Mouse (Mus musculus) cerebellum, adult 11-12 months (tissue): ENCODE data around the gene Anks1.

Experiments
- DNase-seq: peaks from one replicate; pipeline ENCODE4 v3.0.0; 2022

Anks1 gene

DNA sequence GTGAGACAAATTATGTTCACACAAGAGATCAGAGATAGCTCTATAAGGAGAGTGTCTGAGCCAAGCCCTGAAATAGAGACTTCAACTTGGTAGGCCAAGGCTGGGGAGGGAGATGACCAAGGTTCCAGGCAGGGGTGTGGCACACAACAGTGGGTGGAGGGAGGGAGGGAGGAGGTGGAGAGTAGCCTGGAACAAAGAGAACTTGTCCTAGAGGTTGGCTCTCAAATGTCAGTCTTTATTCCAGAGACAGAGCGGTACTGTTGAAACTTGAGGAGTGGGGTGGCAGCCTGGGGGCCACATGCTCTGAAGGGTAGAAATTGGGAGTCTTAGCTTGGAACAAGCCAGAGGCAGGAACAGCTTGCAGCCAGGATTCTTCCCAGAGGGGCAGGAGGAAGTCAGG is 91.7 kb downstream of the Anks1 start:
- no peak for DNase-seq

DNA sequence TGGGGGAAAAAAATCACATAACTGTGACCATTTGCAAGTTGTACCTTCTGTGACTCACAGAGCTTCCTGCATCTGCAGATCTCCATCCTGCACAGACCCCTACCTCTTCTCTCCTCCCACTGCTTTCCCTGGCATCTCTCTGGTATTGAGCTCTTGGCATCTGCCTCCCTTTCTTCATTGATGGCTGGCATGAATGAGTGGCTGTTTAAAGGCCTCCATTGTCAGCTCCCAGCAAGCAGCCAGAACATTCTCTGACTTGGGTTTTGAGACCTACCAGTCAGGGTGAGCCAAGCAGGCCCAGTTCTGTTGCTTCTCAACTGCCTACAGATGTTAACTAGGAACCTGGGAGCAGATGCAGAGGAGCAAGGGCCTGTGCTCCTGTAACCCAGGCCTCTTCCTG is 96.3 kb downstream of the Anks1 start:
- no peak for DNase-seq

DNA sequence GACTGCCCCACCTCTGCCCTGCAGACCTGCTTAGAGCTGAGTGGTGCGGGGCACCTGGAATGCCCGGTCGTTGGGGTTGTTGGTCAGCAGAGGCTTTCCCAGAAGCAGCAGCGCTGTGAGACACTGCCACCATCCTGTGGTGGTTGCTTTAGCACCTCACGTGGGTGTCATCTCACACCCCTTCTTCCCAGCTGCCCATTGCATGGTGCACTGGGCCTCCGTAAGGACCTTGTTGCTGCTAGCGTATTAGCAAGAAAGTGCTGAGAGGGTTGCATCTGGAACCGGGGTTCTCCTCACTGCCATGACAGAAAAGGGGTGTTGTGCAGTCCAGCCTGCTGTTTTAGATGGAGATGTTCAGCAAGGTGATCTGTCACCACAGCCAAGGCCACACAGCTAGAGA is 97.1 kb downstream of the Anks1 start:
- no peak for DNase-seq

DNA sequence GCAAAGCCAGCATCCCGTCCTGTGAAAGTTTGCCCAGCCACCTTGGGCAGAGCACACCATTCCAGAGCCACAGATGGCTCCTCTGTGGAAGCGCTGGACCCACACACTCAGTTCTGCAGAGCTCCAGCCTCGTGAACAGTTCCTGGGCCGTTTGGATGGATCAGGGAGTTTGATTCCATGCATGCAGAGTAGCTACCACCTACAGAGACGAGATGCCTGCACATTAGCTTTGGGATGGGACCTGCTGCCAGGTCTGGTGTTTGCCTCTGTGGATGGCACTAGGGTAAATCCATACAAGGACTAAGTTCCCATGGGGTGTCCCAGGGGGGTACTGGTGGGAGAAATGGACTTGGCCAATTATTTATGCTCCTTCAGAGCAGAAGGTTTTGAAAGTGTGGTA is 97.5 kb downstream of the Anks1 start:
- DNase-seq: no peak

DNA sequence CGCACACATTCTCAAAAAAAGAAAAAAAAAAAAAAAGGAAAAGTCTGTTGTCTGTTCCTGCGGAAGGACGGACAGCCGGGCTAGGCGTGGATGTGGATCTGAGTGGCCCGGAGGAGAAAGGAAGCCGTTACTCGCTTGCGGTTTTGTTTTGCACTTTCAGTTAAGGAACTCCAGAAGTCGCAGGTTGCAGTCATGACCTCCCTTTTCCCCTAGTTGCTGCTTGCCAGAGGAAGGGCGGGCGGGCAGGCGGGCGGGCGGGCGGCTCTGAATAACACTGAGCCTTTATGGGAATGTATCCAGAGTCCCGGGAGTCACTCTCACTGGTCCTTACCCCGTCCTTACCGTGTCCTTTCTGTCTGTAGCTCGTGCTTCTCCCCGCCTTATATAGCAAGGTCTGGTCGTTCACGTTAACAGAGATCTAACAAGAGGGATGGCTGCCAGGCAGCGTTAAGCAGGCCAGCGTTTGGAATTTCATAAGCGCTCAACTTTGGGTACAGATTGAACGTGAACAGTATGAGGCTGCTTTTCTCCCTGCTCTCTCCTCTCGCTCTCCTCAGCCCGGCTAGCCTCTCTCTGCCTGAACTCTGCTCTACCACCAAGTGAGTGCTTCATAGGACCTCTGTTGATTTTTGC is 98.2 kb downstream of the Anks1 start:
- no peak for DNase-seq

DNA sequence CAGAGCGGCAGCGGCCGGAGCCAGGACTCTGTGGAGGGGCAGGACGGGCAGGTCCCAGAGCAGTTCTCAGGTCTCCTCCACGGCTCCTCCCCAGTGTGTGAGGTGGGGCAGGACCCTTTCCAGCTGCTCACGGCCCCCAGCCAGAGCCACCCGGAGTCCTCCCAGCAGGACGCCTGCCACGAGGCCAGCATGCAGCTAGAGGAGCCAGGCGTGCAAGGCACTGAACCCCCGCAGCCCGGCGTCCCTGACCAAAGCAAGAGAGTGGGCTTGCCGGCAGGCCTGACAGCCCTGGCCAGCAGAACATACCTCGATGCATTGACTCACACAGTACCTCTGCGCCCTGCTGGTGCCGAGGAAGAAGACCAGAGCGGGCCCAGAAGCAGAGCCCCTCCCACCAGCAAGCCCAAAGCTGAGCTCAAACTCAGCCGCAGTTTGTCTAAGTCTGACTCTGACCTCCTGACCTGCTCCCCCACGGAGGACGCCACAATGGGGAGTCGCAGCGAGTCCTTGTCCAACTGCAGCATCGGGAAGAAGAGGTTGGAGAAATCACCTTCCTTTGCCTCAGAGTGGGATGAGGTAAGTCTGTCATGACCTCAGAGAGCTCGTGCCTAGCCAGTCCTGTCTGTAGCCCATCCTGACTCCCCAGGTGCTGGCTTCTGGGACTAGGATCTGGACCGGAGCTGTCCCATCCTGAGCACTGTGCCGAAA is 98.9 kb downstream of the Anks1 start:
- DNase-seq: no peak

DNA sequence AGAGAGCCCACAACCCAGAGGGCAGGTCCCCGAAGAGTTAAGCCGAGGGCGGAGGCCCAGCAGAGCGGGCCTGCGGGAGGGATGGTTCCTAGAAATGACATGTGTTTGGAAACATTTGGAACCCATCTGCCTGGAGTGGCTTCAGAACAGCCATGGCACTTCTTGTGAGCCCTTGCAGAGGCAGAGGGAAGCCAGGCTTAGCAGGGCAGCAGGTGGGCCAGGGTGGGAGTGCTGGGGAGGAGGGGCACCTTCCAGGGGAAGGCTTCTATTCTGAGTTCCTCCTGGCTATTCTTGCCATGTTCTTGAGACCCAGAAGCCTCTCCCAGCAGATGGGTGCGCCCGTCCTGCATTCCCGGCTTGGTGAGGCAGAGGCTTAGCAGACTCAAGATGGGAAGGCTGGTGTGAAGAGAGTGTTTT is 99.5 kb downstream of the Anks1 start:
- no peak for DNase-seq

DNA sequence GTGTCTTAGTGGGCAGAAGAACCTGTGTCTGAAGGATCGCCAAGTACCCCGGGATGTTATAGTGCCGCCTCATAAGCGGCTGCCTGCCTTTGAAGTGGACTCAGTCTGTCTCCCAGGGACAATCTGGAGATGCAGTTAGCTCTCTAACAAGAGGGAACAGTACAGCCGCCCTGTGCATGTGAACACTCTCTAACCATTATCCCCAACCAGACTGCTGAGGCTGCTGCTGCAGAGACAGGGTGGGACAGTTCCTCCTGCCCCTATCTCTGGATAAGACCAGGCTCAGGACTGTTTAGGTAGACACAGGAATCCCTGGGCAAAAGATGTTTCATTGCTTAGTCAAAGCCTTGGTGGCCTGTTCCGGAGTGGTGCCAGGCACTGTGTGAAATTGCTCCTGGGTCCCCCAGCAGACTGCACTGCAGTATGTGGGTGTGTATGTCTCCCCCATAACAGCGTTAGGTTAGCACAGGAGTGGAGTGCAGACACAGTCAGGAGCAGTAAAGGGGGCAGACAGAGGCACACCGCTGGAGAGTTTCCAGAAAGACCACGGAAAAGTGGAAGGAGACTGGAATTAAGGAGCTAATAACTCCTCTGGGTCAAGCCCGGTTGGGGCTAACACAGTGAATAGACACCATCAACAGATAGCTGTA is 100.1 kb downstream of the Anks1 start:
- no peak for DNase-seq

DNA sequence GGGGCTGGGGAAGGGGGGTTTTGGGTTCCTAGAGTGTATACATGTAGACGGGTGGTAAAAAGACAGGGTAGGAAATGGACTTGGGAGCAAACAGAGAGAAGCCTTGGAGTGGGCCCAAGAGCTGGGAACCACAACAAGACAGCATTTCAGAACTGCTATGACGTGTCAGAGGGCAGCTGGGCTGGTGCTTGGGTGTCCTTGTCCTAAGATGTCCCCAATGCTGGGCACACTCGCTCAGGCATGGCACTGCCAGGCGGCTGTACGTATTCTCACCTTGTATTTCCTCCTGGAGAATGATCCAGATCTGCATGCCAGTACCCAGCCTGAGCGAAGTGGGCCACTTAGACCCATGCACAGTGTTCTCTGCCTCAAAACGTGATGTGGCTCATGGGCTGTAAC is 100.6 kb downstream of the Anks1 start:
- DNase-seq: no peak

DNA sequence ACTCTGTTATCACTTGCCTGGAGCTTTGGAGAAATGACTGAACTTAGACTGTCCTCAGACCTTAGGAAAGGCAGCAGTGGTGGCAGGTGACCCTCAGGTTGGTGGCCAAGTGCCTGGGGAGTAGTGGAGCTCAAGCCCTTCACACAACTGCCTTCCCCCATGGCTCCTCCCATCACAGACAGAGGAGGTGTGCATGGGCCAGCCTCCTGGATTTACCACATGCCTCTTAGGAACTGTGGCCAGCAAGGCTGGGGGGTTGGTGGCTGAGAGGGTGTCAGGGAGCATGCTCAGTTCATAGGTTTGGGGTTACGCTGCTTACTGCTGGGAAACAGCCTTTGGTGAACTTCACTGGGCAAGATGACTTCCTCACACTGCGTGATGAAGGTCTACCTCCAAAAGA is 101.8 kb downstream of the Anks1 start:
- no peak for DNase-seq

DNA sequence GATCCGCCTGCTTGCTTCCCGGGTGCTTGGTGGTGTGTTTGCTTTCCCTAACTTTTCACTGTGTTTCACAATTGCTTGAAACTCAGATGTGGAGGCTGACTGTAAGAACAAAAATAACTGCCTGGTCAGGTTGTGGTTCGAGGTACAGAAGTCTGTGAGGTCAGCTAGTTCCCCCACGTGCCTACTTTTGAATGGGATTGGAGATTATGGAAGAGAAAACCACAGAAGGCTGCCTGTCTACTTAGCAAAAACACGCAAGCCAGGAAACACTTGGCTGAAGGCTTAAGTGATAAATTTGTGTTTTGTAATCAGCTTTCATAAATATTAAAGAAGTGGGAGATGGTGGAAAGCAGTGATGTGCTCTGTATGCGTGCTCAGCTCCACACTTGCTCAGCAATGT is 103.7 kb downstream of the Anks1 start:
- DNase-seq: no peak

DNA sequence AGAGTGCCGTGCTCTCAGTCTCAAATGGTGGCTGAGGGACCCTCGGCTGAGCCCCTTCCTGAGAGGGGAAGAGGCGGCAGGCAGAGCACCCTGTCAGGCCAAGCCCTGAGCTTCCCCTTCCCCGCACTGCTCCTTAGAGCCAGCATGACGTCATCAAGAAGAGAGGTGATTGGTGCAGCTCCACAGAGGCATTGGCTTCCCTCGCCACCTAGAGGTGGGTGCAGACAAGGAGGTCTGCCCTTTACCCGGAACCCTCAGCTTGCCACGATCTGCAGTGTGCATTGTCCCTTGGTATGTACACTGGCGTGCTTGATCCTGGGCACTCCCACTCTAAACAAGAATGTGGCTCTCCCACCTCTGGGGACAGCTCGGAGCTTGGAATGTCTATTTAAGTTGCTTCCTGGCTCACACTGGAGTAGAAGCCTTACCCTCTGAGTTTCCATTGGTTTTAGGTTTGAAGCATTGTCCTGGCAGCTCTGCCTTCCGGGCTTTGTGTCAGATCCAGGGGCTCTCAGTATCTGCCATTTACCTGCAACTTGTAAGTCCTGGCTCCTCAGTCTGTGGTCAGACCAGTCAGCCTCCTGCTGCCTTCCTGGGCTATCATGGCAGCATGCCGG is 104.3 kb downstream of the Anks1 start:
- no peak for DNase-seq

DNA sequence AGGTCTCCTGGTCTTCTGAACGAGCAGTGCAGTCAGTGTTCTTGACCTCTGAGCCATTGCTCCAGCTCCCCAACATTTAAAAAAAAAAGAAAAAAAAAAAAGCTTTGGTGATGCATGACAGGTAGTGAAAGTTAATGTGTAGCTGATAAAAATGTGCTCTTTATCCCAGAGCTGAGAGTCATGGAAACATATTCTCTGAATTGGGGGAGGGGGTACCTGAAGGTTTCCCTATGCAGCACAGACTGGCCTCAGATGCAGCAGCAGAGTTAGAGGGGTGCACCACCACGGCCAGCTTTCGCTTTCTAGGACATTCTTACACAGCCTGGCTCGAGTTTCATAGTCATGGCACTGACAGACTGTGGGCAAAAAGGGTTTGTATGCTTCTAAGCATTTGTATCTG is 105.3 kb downstream of the Anks1 start:
- no peak for DNase-seq

DNA sequence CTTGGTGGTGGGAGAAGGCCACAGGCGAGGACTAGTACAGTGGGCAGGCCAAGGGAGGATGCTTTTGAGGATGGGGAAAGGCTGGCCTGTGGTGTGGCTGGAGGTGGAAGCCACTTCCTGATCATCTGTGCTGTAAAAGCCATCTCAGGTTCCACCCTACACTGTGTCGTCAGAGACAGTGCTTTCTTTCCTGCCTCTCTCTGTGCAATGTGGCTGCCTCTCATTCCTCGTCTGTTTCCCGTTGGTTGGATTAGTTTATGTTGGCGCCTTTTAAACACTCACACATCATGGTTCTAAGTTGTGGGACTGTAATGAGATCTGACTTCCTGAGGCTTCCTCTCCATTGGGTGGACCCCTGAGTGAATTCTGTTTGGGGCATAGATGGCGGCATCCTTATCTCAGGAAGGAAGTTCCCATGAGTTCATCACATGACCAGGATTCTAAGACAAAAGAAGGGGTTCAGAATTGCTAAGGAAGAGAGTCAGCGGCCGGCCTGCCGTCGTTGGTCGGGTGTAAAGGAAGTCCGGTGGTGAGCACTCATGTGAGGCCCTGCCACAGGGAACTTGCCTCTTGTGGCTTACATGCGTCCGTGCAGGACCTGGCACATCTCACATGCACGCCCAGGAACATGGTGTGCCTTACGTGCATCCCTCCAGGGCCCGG is 106.1 kb downstream of the Anks1 start:
- DNase-seq: no peak

DNA sequence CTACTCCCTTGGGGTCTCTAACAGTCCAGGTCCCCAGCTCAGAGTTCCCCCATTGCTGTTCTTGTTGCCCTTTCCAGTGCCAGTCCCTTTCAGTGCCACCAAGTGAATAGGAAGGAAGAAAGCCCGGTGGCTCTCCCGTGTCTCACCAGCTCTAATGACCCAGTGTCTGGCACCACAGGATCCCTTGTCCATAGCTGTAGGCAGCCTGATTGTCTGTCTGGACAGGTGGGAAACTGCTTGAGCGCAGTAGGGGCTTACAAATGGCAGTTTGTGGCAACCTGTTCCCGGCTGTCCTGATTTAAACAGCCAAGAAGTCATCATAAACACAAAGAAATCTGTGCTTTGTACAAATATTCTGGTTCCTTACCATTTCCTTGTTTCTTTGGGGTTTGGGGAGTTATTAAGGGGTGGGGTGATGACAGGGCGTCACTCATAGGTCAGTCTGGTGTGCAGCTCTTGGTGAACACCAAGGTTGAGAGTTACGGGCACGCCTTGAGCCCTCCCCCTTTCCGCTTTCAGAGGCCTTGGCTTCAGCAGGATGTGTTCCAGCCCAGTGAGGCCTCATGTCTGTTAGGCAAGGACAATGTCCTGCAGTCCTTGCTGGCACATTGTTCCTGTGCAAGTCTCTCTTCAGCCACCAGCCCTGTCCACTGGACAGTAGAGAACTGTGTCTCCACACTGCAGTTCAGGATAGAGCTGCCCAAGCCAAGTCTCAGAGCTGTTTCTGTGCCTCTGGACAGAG is 107.1 kb downstream of the Anks1 start:
- DNase-seq: peak; percentile 78

DNA sequence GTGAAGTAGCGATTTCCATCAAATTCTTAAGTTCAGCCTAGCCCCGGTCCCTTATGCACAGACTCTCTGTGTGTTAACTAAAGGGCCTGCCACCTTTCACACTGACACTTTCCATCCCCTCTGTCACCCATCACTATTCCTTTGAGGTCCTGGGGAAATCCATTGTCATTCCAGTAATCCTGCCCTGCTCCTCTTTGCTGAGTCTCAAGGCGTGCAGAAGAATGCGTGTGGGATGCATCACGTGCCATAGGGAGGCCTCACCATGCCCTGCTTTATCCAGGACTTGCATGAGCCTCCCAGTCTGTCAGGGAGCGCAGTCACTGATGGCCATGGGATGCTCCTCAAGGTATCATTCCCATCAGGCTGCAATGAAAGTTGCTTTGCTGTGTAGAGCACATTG is 109.2 kb downstream of the Anks1 start:
- DNase-seq: no peak

DNA sequence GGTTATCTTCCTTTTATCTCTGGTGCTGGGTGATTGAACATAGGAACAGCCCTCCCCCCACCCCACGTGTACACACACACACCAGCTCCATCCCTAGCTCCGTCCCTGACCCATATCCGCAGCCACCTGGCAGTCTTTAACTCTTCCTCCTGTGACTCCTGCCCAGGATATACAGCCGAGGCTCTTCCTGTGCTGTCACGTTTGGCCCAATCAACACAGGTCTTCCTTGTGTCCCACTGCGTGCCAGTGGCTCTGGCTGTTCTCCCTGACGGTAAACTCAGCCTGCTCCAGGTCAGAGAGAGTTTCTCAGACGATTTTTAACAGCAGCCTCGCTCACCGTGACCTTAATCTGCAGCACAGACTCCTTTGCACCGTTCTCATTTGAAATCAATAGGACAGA is 109.7 kb downstream of the Anks1 start:
- DNase-seq: peak; percentile 63

DNA sequence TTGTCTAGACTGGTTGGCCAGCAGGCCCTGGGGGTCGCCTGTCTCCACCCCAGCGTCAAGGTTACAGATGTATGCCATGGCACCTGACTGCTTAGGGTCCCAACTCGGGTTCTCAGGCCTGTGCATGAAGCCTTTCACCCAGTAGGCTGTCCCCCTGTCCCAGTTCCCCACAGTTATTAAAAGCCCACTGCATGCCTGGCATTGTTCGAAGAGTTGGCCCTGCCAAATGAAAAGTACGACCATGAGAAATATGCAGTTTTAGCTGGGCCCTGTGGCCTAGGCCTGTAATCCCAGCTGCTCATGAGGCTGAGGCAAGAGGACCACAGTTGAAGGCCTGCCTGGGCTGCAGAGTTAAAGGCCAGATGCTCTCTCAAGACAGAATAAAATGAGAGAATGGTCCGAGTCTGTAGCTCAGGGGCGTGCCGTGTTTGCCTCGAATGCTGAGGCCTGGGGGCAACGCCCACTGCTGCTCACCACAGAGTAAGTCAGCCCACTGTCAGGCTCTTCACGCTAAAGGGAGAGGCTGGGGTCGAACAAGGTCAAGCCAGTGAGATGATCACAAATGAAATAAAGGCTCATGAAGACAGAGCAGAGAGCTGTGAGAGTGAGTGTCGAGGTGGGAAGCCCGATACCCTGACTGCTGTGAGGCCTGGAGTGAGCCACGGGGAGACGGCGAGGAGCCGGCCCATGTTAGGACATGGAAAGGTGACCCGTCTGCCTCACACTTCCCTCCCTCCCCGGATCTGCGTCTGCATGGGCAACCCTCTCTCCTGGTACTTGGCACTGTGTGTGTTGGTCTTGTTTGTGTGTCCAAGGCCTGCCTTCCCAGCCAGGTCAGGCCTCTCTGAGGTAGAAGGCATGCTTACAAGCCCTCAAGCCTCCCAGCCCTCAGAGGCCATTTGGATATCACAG is 110.9 kb downstream of the Anks1 start:
- no peak for DNase-seq

DNA sequence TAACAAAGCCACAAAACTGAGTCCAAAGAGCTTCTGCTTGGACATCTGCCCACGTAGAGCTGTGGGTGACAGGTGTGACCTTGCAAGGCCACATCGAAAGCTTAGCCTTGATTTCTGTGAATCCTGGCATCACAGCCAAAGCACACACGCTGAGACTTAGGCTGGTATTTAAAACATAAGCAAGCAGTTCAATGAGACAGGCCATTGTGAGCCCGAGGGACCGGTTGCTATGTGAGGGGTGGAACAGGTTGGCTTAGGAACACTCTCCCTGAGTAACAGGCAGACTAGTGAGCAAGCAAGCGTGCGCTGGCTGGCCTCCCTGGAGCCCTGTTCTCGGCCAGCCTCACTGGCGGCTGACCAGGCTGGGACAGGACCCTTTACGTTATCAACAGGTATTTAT is 112.8 kb downstream of the Anks1 start:
- DNase-seq: no peak

DNA sequence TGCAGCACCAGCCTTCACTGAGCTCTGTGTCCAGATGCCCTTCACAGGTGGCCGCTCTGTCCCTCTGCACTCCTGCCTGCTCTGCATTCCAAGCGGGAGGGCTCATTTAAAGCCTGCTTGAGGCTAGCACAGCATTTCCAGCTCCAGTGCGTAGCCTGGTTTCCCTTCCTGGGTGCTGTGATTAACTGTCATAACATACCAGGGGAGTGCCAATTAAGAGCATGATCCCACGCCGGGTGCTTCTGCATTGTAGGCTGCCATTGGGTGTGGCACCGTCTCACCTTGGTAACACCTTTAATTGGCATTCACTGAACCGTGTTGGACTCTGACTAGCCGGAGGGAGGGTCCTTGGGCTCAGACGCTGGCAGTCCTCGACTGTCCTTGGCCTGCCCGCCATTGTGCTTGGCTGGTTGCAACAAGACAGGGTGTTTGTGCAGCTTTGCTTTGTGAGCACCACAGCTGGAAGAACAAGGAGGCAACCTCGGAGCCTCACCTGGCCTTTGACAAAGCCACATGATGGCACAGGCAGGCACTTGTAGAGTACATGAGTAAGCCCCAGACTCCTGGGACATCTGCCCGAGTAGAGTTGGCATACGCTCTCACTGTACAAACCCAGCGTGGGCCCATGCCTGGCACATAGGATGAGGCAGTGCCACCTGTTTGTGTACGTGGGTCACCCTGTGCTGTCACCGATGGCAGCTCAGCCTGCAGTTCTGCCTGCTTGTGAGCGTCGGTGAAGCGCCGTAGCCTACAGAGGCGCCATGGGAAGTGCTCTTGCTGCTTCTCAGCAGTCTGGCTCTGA is 113.9 kb downstream of the Anks1 start:
- peak; percentile 71 for DNase-seq

DNA sequence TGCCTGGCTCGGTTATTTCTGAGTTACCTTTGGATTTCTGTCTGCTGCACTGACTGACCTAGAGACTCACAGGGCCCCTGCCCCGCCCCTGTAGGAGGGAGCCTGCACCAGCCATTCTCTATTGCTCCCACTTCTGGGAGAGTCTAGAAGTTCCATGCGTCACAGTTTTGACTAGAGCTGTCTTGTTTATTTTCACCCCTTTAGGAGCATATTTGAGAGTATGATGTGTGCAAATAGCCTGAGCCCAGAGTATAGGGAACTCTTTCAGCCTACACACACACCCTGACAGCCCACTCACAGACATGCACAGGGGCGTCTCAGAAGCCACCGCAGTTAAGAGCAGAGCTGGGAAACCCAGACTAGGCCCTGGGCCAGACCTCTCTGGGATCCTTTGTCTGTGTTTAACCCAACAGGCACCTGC is 116.4 kb downstream of the Anks1 start:
- no peak for DNase-seq
